Mouse (Mus musculus) liver, postnatal 0 days (tissue): Measurements from ENCODE around the gene Nup54.

ENCODE experiments used
- CTCF ChIP-seq: sonication (generic); IDR thresholded peaks from 2 replicates; pipeline ENCODE4 v1.5.1; 2016; ENCODE audit warnings: antibody characterized with exemption, low read depth
- EP300 ChIP-seq: IDR thresholded peaks from 2 replicates; pipeline ENCODE4 v1.6.1; 2016; ENCODE audit warnings: antibody characterized with exemption, low read depth, mild to moderate bottlenecking

GRCm38 (mm10) chr5:92441494-92441893 is 6.5 kb upstream of the Nup54 start:
- TF ChIP-seq EP300: no peak
- no peak for TF ChIP-seq CTCF
